Mouse (Mus musculus) bone marrow macrophage, adult 2 months (primary cell): ENCODE measurements around the gene Tcf7l1.

Experiments
- CTCF ChIP-seq: IDR thresholded peaks from 2 replicates; pipeline ENCODE4 v1.5.1; 2012; ENCODE audit warnings: low read depth, mild to moderate bottlenecking, low read length, moderate library complexity
- POLR2A ChIP-seq: IDR thresholded peaks from 2 replicates; pipeline ENCODE4 v1.6.1; 2012; ENCODE audit warnings: mild to moderate bottlenecking, low read depth, low read length, borderline replicate concordance

DNA sequence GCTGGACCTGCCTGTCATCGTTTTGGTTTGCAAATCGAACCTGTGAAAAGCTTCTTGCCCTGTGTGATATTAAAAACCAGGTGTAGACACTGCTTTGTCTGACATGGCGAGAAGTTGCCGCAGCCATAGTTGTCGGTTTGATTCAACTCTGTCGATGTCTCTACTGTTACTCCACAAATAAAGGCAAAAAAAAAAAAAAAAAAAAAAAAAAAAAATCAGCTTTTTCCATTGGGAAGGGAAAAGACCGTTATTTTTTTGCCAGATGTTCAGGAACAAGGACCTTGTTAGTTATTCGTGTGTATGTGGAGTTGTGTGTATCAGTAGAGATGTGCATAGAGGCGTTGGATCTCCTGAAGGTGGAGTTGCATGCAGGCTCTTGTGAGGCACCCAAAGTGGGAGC, 36.7 kb upstream of the Tcf7l1 start:
- TF ChIP-seq POLR2A, result no peak
- no peak for TF ChIP-seq CTCF
